Mouse (Mus musculus) thymus, adult 2 months (tissue): ENCODE measurements around the gene Cntnap4. TPM values are rescaled to one million over a fixed set of nuclear protein-coding genes. Genes with fewer than 3 reads are reported as not detected.
"Not testable (repeated sequence)": the region's sequence is repeated elsewhere in the genome, so short reads cannot be mapped to it uniquely, and the experiment has no call there.

ENCODE experiments used
- DNase-seq: peaks from one replicate; pipeline ENCODE4 v3.0.0; 2021
- H3K27ac ChIP-seq: fragments of 200-500 bp; 2 replicates; pipeline ENCODE4 v1.5.1; 2012; ENCODE audit warnings: low read length, control low read depth; ENCODE audit not compliant: control insufficient read depth, insufficient read depth
- H3K27me3 ChIP-seq: fragments of 200-500 bp; 2 replicates; pipeline ENCODE4 v1.6.1; 2012; ENCODE audit warnings: mild to moderate bottlenecking, low read length, moderate library complexity, mixed read lengths; ENCODE audit not compliant: control insufficient read depth, insufficient read depth
- H3K36me3 ChIP-seq: fragments of 200-500 bp; 2 replicates; pipeline ENCODE4 v1.6.1; 2012; ENCODE audit warnings: mild to moderate bottlenecking, low read length, moderate library complexity; ENCODE audit not compliant: control insufficient read depth, insufficient read depth
- H3K4me1 ChIP-seq: fragments of 200-500 bp; replicated peaks from 2 replicates; pipeline ENCODE4 v1.6.1; 2012; ENCODE audit warnings: low read length; ENCODE audit not compliant: control insufficient read depth, insufficient read depth
- H3K4me3 ChIP-seq: fragments of 200-500 bp; 2 replicates; pipeline ENCODE4 v1.5.1; 2012; ENCODE audit warnings: mild to moderate bottlenecking, low read length, control low read depth, moderate library complexity; ENCODE audit not compliant: control insufficient read depth, insufficient read depth
- CTCF ChIP-seq: fragments of 200-500 bp; IDR thresholded peaks from 2 replicates; pipeline ENCODE4 v1.5.1; 2012; ENCODE audit warnings: mild to moderate bottlenecking, control low read depth, low read length, moderate library complexity, borderline replicate concordance; ENCODE audit not compliant: control insufficient read depth, poor library complexity, insufficient read depth; ENCODE audit errors: extremely low read depth
- POLR2A ChIP-seq: fragments of 200-500 bp; IDR thresholded peaks from 2 replicates; pipeline ENCODE4 v1.6.1; 2012; ENCODE audit warnings: mild to moderate bottlenecking, low read length, control low read depth, moderate library complexity; ENCODE audit not compliant: control insufficient read depth, poor library complexity, insufficient read depth; ENCODE audit errors: extremely low read depth
- WGBS: fragments of 180-500 bp; shearing (Covaris S2); methylation state at CpG from one replicate; pipeline ENCODE4 v1.1.7; 2018; 5-methylcytosine and 5-hydroxymethylcytosine counted together
- polyA plus RNA-seq: library from polyadenylated mRNA; depleted of rRNA; stranded (reverse); fragments of >200 nt; gene quantifications from 2 replicates; pipeline ENCODE4 v1.2.3, GENCODE M21; 2012

The Cntnap4 gene
- polyA plus RNA-seq, 1 experiment = 0.01 TPM

GRCm38 (mm10) chr8:112803058-112803457 lies 233.2 kb downstream of the Cntnap4 start:
- Histone ChIP-seq H3K27ac (no peak overlapping the region), H3K4me1 (no peaks in the 10 kb centered on the region), H3K36me3 (no peaks in the 10 kb centered on the region), H3K4me3 (no peak overlapping the region), H3K27me3 (no peaks in the 10 kb centered on the region)
- TF ChIP-seq CTCF (no peak), POLR2A (no peak)
- WGBS = 90% methylated on average over 17 of the region's 17 CpGs
- no peak for DNase-seq

GRCm38 (mm10) chr8:112809382-112809781 lies 239.5 kb downstream of the Cntnap4 start:
- DNase-seq = no peak
- H3K27me3 ChIP-seq = no peaks in the 10 kb centered on the region
- no peak overlapping the region for H3K4me3 ChIP-seq
- H3K27ac ChIP-seq = no peak overlapping the region
- TF ChIP-seq POLR2A (no peak), CTCF (no peak)
- 71% methylated on average over 6 of the region's 6 CpGs for WGBS
- no peaks in the 10 kb centered on the region for H3K36me3 ChIP-seq
- no peaks in the 10 kb centered on the region for H3K4me1 ChIP-seq

- TF ChIP-seq POLR2A = no peak
- no peak for TF ChIP-seq CTCF
- DNase-seq = no peak
- Histone ChIP-seq H3K27me3 (no peaks in the 10 kb centered on the region), H3K4me1 (no peaks in the 10 kb centered on the region), H3K36me3 (no peaks in the 10 kb centered on the region), H3K4me3 (no peak overlapping the region), H3K27ac (no peak overlapping the region)
- WGBS = 57% methylated on average over 2 of the region's 2 CpGs
Measured at GRCm38 (mm10) chr8:112841057-112841456, 271.2 kb downstream of the Cntnap4 start.

- 90% methylated on average over 1 of the region's 1 CpGs for WGBS
- DNase-seq, H3K4me3 ChIP-seq, H3K4me1 ChIP-seq, H3K27me3 ChIP-seq, H3K27ac ChIP-seq, H3K36me3 ChIP-seq: not testable (repeated sequence)
Measured at GRCm38 (mm10) chr8:112849541-112849940, 279.7 kb downstream of the Cntnap4 start.

- no peak for DNase-seq
- H3K27me3 ChIP-seq = no peaks in the 10 kb centered on the region
- no peak overlapping the region for H3K27ac ChIP-seq
- no peak overlapping the region for H3K4me3 ChIP-seq
- TF ChIP-seq CTCF = no peak
- no peak for TF ChIP-seq POLR2A
- 81% methylated on average over 8 of the region's 8 CpGs for WGBS
- no peaks in the 10 kb centered on the region for H3K36me3 ChIP-seq
- H3K4me1 ChIP-seq = no peaks in the 10 kb centered on the region
Measured at GRCm38 (mm10) chr8:112906458-112907112, 336.7 kb downstream of the Cntnap4 start.

GRCm38 (mm10) chr8:112909527-112909926 lies 339.7 kb downstream of the Cntnap4 start:
- no peak for DNase-seq
- Histone ChIP-seq H3K36me3 (no peaks in the 10 kb centered on the region), H3K4me1 (no peaks in the 10 kb centered on the region), H3K4me3 (no peak overlapping the region), H3K27me3 (no peaks in the 10 kb centered on the region), H3K27ac (no peak overlapping the region)
- no peak for TF ChIP-seq CTCF
- no peak for TF ChIP-seq POLR2A
- 69% methylated on average over 5 of the region's 5 CpGs for WGBS

GRCm38 (mm10) chr8:112911422-112911821 lies 341.6 kb downstream of the Cntnap4 start:
- no peak overlapping the region for H3K4me3 ChIP-seq
- no peak overlapping the region for H3K27ac ChIP-seq
- H3K36me3 ChIP-seq = no peaks in the 10 kb centered on the region
- no peak for DNase-seq
- no peaks in the 10 kb centered on the region for H3K4me1 ChIP-seq
- TF ChIP-seq POLR2A (no peak), CTCF (no peak)
- no peaks in the 10 kb centered on the region for H3K27me3 ChIP-seq
